Mouse (Mus musculus): Measurements from ENCODE around the gene Auts2. TPM values are rescaled to one million over a fixed set of nuclear protein-coding genes. Genes with fewer than 3 reads are reported as not detected.

Auts2 gene
- polyA plus RNA-seq, 1 experiment from 2014 or later = 34.0 TPM

DNA sequence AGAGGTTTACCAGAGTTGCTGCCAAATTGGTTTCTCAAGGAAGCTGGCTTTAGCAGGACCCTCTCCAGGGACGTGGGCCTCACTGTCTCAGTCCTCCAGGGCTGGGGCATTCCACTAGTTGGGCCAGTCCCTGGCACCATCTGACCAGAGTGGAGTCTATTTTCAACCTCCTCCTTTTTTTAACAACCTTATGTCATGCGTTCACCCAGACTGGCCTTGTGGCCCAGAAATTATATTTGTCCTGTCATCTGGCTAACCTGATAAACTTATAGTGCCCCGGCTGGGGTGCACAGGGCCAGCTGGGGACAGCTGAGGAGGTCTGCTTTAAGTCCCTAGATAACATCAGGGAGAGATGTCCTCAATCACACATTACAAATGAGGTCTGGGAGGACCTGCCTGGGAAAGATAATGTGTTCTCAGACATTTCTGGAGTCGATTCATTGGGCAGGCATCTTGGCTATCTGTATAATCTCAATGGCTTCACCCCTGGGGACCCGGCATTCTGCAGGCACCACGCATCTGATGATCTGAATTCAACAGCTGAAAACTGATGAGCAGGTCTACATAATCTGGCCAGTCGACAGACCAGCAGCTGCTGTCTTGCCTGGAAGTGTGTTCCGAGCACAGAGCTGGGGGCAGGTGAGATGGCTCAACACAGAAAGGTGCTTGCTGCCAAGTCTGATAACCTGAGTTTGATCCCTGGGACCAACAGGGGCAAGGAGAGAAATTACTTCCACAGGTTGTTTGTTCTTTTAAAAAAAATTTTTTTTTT lies 984.6 kb downstream of the Auts2 start:
- no peaks in the 10 kb centered on the region for H3K27me3 ChIP-seq
- peaks cover 14% of the 10 kb centered on the region for H3K4me1 ChIP-seq
- H3K9me3 ChIP-seq = no peaks in the 10 kb centered on the region
- no peak overlapping the region for H3K9ac ChIP-seq
- H3K4me2 ChIP-seq = no peak overlapping the region
- H3K36me3 ChIP-seq = no peaks in the 10 kb centered on the region
- ATAC-seq (ENCODE audit: insufficient number of reproducible peaks, low FRiP score, low TSS enrichment, low read depth) = peak; percentile 31; the same call in 1 of the 2 replicates
- whole genome bisulfite sequencing = 48% methylated on average over 8 of the region's 8 CpGs
- no peak overlapping the region for H3K4me3 ChIP-seq
- H3K27ac ChIP-seq = peak overlapping the region; percentile 59

GRCm38 (mm10) chr5:131557591-131558385 lies 985.4 kb downstream of the Auts2 start:
- H3K4me1 ChIP-seq = peaks cover 14% of the 10 kb centered on the region
- no peaks in the 10 kb centered on the region for H3K9me3 ChIP-seq
- no peaks in the 10 kb centered on the region for H3K36me3 ChIP-seq
- no peak overlapping the region for H3K4me3 ChIP-seq
- no peak overlapping the region for H3K4me2 ChIP-seq
- 59% methylated on average over 14 of the region's 14 CpGs for WGBS
- peak overlapping the region; percentile 59 for H3K27ac ChIP-seq
- peak; percentile 44; the same call in 1 of the 2 replicates for ATAC-seq (ENCODE audit: insufficient number of reproducible peaks, low FRiP score, low TSS enrichment, low read depth)
- no peak overlapping the region for H3K9ac ChIP-seq
- H3K27me3 ChIP-seq = no peaks in the 10 kb centered on the region

DNA sequence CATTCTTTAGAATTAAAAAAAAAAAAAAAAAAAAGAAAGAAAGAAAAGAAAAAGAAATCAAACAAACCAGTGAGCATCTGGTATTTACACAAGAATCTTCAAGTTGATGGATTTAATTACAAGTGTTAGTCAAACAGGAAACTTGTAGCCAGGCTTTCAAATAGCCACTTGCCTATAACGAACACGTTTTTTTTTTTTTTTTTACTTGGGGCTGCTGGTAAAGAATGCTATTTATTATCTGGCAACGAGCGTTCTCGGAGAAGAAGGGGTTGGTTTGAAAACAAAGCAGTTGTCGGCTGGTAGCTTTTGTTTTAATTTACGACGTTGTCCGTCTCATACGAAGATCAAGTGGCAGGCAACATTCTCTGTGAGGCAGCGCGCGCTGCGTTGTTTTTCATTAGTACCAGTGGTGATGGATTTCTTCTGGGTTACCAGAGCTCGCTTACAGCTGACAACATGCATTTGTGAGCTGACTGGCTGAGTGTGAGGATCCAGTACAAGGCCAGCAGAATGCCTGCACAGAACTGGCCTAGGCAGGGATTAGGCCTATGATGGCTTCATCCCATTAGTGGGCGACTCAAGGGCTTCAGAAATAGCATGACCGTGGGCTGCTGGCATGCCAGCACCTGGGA lies 994.1 kb downstream of the Auts2 start:
- 20% methylated on average over 17 of the region's 17 CpGs for WGBS
- Histone ChIP-seq H3K27me3 (no peaks in the 10 kb centered on the region), H3K9me3 (no peaks in the 10 kb centered on the region), H3K4me2 (no peak overlapping the region), H3K4me3 (no peak overlapping the region), H3K4me1 (peaks cover 16% of the 10 kb centered on the region), H3K9ac (no peak overlapping the region), H3K27ac (0 out of 2 replicates have a peak overlapping the region, but pooled peaks have one; percentile 24), H3K36me3 (no peaks in the 10 kb centered on the region)
- ATAC-seq (ENCODE audit: insufficient number of reproducible peaks, low FRiP score, low TSS enrichment, low read depth) = no peak

DNA sequence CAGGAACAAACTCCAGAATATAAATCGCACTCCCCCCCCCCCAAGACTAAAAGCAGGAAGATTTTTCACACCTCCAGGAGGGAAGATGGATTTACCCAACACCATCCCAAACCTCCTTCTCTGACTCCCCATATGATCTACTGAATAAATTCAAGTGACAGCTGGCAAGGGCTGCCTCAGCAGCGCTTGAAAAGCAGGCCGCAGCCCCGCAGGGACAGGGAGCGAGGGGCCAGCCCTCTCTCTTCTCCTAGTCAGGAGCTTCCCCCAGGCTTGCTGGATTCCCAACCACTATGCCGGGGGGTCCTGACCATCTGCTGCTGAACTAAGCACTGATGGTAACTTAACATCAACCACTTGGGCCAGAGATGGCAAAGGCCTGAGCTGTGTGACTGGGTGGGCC lies 995.2 kb downstream of the Auts2 start:
- Histone ChIP-seq H3K27ac (no peak overlapping the region), H3K9me3 (no peaks in the 10 kb centered on the region; the same call in 1 of the 2 replicates), H3K4me3 (no peak overlapping the region), H3K9ac (no peak overlapping the region), H3K27me3 (no peaks in the 10 kb centered on the region), H3K4me1 (peaks cover 16% of the 10 kb centered on the region), H3K36me3 (no peaks in the 10 kb centered on the region), H3K4me2 (no peak overlapping the region)
- 67% methylated on average over 6 of the region's 6 CpGs for WGBS
- no peak for ATAC-seq (ENCODE audit: insufficient number of reproducible peaks, low FRiP score, low TSS enrichment, low read depth)

DNA sequence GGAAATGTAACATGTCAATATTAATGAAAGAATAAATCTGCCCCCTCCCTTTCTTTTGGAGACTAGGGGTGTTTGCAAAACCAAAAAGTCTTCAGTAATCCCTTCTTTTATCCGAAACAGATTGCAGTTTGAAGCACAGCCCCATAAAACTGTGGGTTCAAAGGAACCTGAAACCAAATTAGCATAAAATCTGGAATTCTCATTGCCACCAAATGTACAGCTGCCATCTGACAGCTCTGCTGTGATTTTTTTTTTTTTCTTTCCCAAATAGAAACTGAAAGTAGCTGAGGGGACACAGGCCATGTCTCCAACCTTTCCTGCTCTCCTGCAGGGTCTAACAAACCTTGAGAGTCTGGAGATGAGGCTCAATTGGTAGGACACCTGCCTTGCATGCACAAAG lies 996.7 kb downstream of the Auts2 start:
- H3K9me3 ChIP-seq = no peaks in the 10 kb centered on the region; the same call in 1 of the 2 replicates
- no peak overlapping the region for H3K4me3 ChIP-seq
- 36% methylated on average over 1 of the region's 1 CpGs for WGBS
- H3K27ac ChIP-seq = no peak overlapping the region
- no peak overlapping the region for H3K9ac ChIP-seq
- H3K27me3 ChIP-seq = no peaks in the 10 kb centered on the region
- no peaks in the 10 kb centered on the region for H3K36me3 ChIP-seq
- peaks cover 9% of the 10 kb centered on the region for H3K4me1 ChIP-seq
- no peak for ATAC-seq (ENCODE audit: insufficient number of reproducible peaks, low FRiP score, low TSS enrichment, low read depth)
- no peak overlapping the region for H3K4me2 ChIP-seq

GRCm38 (mm10) chr5:131544381-131544780 lies 998.8 kb downstream of the Auts2 start:
- WGBS = 79% methylated on average over 7 of the region's 7 CpGs
- H3K27me3 ChIP-seq = no peaks in the 10 kb centered on the region
- no peak overlapping the region for H3K4me2 ChIP-seq
- no peaks in the 10 kb centered on the region for H3K36me3 ChIP-seq
- no peak overlapping the region for H3K9ac ChIP-seq
- H3K4me1 ChIP-seq = peaks cover 9% of the 10 kb centered on the region
- ATAC-seq (ENCODE audit: insufficient number of reproducible peaks, low FRiP score, low TSS enrichment, low read depth) = no peak
- no peak overlapping the region for H3K27ac ChIP-seq
- H3K9me3 ChIP-seq = no peaks in the 10 kb centered on the region; the same call in 1 of the 2 replicates
- no peak overlapping the region for H3K4me3 ChIP-seq

GRCm38 (mm10) chr5:131538311-131538915 lies 1004.7 kb downstream of the Auts2 start:
- ATAC-seq (ENCODE audit: insufficient number of reproducible peaks, low FRiP score, low TSS enrichment, low read depth) = peak; percentile 78
- no peaks in the 10 kb centered on the region for H3K36me3 ChIP-seq
- H3K4me1 ChIP-seq = peaks cover 22% of the 10 kb centered on the region; the same call in 1 of the 2 replicates
- peak overlapping the region; percentile 88 for H3K9ac ChIP-seq
- H3K4me2 ChIP-seq = peak overlapping the region; percentile 81
- H3K9me3 ChIP-seq = no peaks in the 10 kb centered on the region
- peak overlapping the region; percentile 94 for H3K27ac ChIP-seq
- peak overlapping the region; percentile 80 for H3K4me3 ChIP-seq
- H3K27me3 ChIP-seq = no peaks in the 10 kb centered on the region
- WGBS = under 1% methylated on average over 58 of the region's 68 CpGs

DNA sequence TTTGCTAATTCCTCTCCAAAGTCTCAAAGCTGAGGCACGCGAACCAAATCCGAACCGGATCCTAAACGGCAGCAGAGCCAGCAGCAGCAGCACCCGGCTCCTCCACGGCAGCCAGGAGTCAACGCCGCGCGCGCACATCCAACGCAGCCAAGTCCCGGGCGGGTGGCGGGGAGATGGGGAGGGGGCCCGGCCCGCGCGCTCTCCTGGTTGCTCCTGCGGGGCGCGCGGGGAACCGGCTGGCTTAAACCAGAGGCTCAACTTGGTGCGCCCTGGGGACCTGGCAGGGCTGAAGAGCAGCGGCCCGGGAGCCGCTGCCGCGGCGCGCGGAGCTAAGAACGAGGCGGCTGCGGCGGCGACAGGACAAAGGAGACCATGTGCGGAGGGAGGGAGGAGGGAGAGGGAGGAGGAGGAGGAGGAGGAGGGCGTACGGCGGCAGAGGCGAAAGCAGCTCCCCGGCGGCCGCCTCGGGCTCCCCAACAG lies 1005.3 kb downstream of the Auts2 start:
- Histone ChIP-seq H3K9me3 (no peaks in the 10 kb centered on the region), H3K4me3 (peak overlapping the region; percentile 80), H3K27ac (peak overlapping the region; percentile 94), H3K4me2 (peak overlapping the region; percentile 81), H3K27me3 (no peaks in the 10 kb centered on the region), H3K4me1 (peaks cover 26% of the 10 kb centered on the region), H3K9ac (peak overlapping the region; percentile 88), H3K36me3 (no peaks in the 10 kb centered on the region)
- WGBS = under 1% methylated on average over 46 of the region's 48 CpGs
- ATAC-seq (ENCODE audit: insufficient number of reproducible peaks, low FRiP score, low TSS enrichment, low read depth) = peak; percentile 33; the same call in 1 of the 2 replicates

GRCm38 (mm10) chr5:131537155-131537830 lies 1005.9 kb downstream of the Auts2 start:
- H3K27ac ChIP-seq = peak overlapping the region; percentile 94
- under 1% methylated on average over 43 of the region's 44 CpGs for WGBS
- peak overlapping the region; percentile 81 for H3K4me2 ChIP-seq
- H3K9me3 ChIP-seq = no peaks in the 10 kb centered on the region
- ATAC-seq (ENCODE audit: insufficient number of reproducible peaks, low FRiP score, low TSS enrichment, low read depth) = peak; percentile 67
- no peaks in the 10 kb centered on the region for H3K27me3 ChIP-seq
- H3K4me1 ChIP-seq = peaks cover 26% of the 10 kb centered on the region
- H3K4me3 ChIP-seq = peak overlapping the region; percentile 80
- H3K36me3 ChIP-seq = 0 out of 2 replicates have a peak, but pooled peaks cover under 1% of the 10 kb centered on the region
- H3K9ac ChIP-seq = peak overlapping the region; percentile 88

GRCm38 (mm10) chr5:131535752-131536151 lies 1007.4 kb downstream of the Auts2 start:
- no peak for ATAC-seq (ENCODE audit: insufficient number of reproducible peaks, low FRiP score, low TSS enrichment, low read depth)
- no peaks in the 10 kb centered on the region for H3K9me3 ChIP-seq
- H3K27ac ChIP-seq = no peak overlapping the region
- 0 out of 2 replicates have a peak overlapping the region, but pooled peaks have one; percentile 10 for H3K9ac ChIP-seq
- WGBS = 32% methylated on average over 6 of the region's 6 CpGs
- peaks cover 6% of the 10 kb centered on the region; the same call in 1 of the 2 replicates for H3K36me3 ChIP-seq
- peak overlapping the region; percentile 81 for H3K4me2 ChIP-seq
- H3K4me1 ChIP-seq = peaks cover 36% of the 10 kb centered on the region
- no peaks in the 10 kb centered on the region for H3K27me3 ChIP-seq
- H3K4me3 ChIP-seq = peak overlapping the region; percentile 80

- Histone ChIP-seq H3K4me3 (no peak overlapping the region), H3K9me3 (no peaks in the 10 kb centered on the region), H3K27me3 (no peaks in the 10 kb centered on the region), H3K36me3 (peaks cover 12% of the 10 kb centered on the region), H3K9ac (no peak overlapping the region), H3K4me1 (peaks cover 42% of the 10 kb centered on the region), H3K27ac (no peak overlapping the region), H3K4me2 (peak overlapping the region; percentile 19; the same call in 1 of the 2 replicates)
- no peak for ATAC-seq (ENCODE audit: insufficient number of reproducible peaks, low FRiP score, low TSS enrichment, low read depth)
- WGBS = 24% methylated on average over 3 of the region's 3 CpGs
Observed at GRCm38 (mm10) chr5:131533815-131534214, 1009.3 kb downstream of the Auts2 start.

Measured in limb, embryonic 15.5 days (tissue).